Mouse (Mus musculus) MEL (cell line): ENCODE measurements around the gene Acvrl1.

Experiments
- BHLHE40 ChIP-seq: IDR thresholded peaks from 2 replicates; pipeline ENCODE4 v1.6.1; 2012; ENCODE audit warnings: low read depth, mild to moderate bottlenecking, inconsistent platforms, low read length, improper control_type of control experiment, borderline replicate concordance
- CTCF ChIP-seq, 3 experiments: IDR thresholded peaks in 2 of 3; conservative IDR thresholded peaks in 1 of 3; 2 replicates each; pipeline ENCODE4 v1.5.1; 2011 to 2012; ENCODE audit warnings: low read length in 3 of 3, low read depth in 2 of 3, mild to moderate bottlenecking in 2 of 3, improper control_type of control experiment in 1 of 3, inconsistent platforms in 1 of 3, mixed read lengths in 1 of 3, moderate library complexity in 1 of 3; ENCODE audit not compliant: control insufficient read depth in 1 of 3, insufficient read depth in 1 of 3, poor library complexity in 1 of 3, severe bottlenecking in 1 of 3
- EP300 ChIP-seq, 2 experiments: IDR thresholded peaks; 2 replicates each; pipeline ENCODE4 v1.6.1; 2011; ENCODE audit warnings: improper control_type of control experiment in 2 of 2, low read length in 2 of 2, low read depth in 1 of 2, mild to moderate bottlenecking in 1 of 2
- ETS1 ChIP-seq: IDR thresholded peaks from 2 replicates; pipeline ENCODE4 v1.6.1; 2012; ENCODE audit warnings: low read depth, mild to moderate bottlenecking, inconsistent platforms, low read length, improper control_type of control experiment, moderate library complexity
- HCFC1 ChIP-seq: IDR thresholded peaks from 2 replicates; pipeline ENCODE4 v1.6.1; 2012; ENCODE audit warnings: low read depth, mild to moderate bottlenecking, inconsistent platforms, low read length, improper control_type of control experiment, moderate library complexity
- JUND ChIP-seq: IDR thresholded peaks from 2 replicates; pipeline ENCODE4 v1.6.1; 2011; ENCODE audit warnings: low read depth, mild to moderate bottlenecking, improper control_type of control experiment, low read length
- USF1 ChIP-seq: IDR thresholded peaks from 2 replicates; pipeline ENCODE4 v1.6.1; 2014; ENCODE audit warnings: low read depth, mild to moderate bottlenecking, inconsistent platforms, low read length, improper control_type of control experiment, moderate library complexity
- ZMIZ1 ChIP-seq: IDR thresholded peaks from 2 replicates; pipeline ENCODE4 v1.6.1; 2012; ENCODE audit warnings: low read depth, mild to moderate bottlenecking, inconsistent platforms, low read length, improper control_type of control experiment, moderate library complexity

GRCm38 (mm10) chr15:101125561-101125960, 2.8 kb upstream of the Acvrl1 start:
- TF ChIP-seq CTCF (IDR thresholded peaks at IDR 0.05 in 2 of 3, conservative IDR thresholded peaks at IDR 0.05 in 1 of 3; ENCODE audit: control insufficient read depth in 1 of 3, insufficient read depth in 1 of 3, low read depth in 2 of 3, low read length in 3 of 3, poor library complexity in 1 of 3, severe bottlenecking in 1 of 3) (no peak), JUND (no peak), ETS1 (no peak), EP300 (IDR thresholded peaks at IDR 0.05; ENCODE audit: low read depth in 1 of 2, low read length in 2 of 2) (no peak), ZMIZ1 (no peak), HCFC1 (no peak), USF1 (no peak), BHLHE40 (no peak)
